26 mouse cellular contexts compared by ENCODE assay signal in genomic region chr10:108822273-108822672, GRCm38 (mm10).
DNase-seq lines count a peak whose midpoint lies in the region; ATAC-seq and TF ChIP-seq lines count a peak whose summit lies in the region.
"Had no signal": no experiment of that assay in that cellular context is flagged by ENCODE, and none has a peak within 500 bp of the region (broad histone marks: within the 10 kb centered on the region; RNA-seq: fewer than 3 reads in every experiment).

No protein-coding gene starts in this region.

- H3K27ac ChIP-seq in hindbrain, embryonic 16.5 days (ENCODE audit: low read depth, low read length): no peak overlapping the region
- no peak overlapping the region for H3K27ac ChIP-seq in hindbrain, embryonic 12.5 days
- H3K27ac ChIP-seq in midbrain, postnatal 0 days (ENCODE audit: low read depth, low read length): no peak overlapping the region
- no peak overlapping the region for H3K27ac ChIP-seq in midbrain, embryonic 13.5 days
- H3K27ac ChIP-seq in heart, embryonic 11.5 days (ENCODE audit: low read depth, low read length): no peak overlapping the region
- H3K27ac ChIP-seq: forebrain, embryonic 13.5 days; heart, embryonic 15.5 days; hindbrain, embryonic 15.5 days; intestine, embryonic 15.5 days; liver, embryonic 12.5 days; neural tube, embryonic 15.5 days had no signal

- no peaks in the 10 kb centered on the region for H3K4me1 ChIP-seq in hindbrain, embryonic 16.5 days (ENCODE audit: control insufficient read depth, insufficient read depth, low read depth, low read length)
- H3K4me1 ChIP-seq in hindbrain, embryonic 12.5 days: no peaks in the 10 kb centered on the region
- no peaks in the 10 kb centered on the region for H3K4me1 ChIP-seq in midbrain, postnatal 0 days (ENCODE audit: insufficient read depth, low read length)
- H3K4me1 ChIP-seq in midbrain, embryonic 13.5 days (replicated peaks): no peaks in the 10 kb centered on the region
- no peaks in the 10 kb centered on the region for H3K4me1 ChIP-seq in heart, embryonic 11.5 days (ENCODE audit: control insufficient read depth, insufficient read depth, low read length)
- H3K4me1 ChIP-seq: forebrain, embryonic 13.5 days; heart, embryonic 15.5 days; hindbrain, embryonic 15.5 days; intestine, embryonic 15.5 days; liver, embryonic 12.5 days; megakaryocyte, embryonic 14.5 days; neural tube, embryonic 15.5 days had no signal

- ATAC-seq in hindbrain, embryonic 16.5 days: 0 out of 2 replicates have a peak, but pooled peaks have one; percentile 24
- ATAC-seq in hindbrain, embryonic 12.5 days (ENCODE audit: low FRiP score): no peak
- ATAC-seq in midbrain, postnatal 0 days (ENCODE audit: low FRiP score): no peak
- no peak for ATAC-seq in midbrain, embryonic 13.5 days
- no peak for ATAC-seq in heart, embryonic 11.5 days (replicated peaks; ENCODE audit: insufficient number of reproducible peaks, low FRiP score, low TSS enrichment)
- ATAC-seq: CD4-positive, CD25-positive, alpha-beta regulatory T cell, adult 4 months; forebrain, embryonic 13.5 days; intestine, embryonic 15.5 days; liver, embryonic 12.5 days; lung, postnatal 0 days had no signal

- H3K9me3 ChIP-seq in hindbrain, embryonic 16.5 days (ENCODE audit: control insufficient read depth, low read length): no peaks in the 10 kb centered on the region
- H3K9me3 ChIP-seq in hindbrain, embryonic 12.5 days (replicated peaks): no peaks in the 10 kb centered on the region
- H3K9me3 ChIP-seq in midbrain, postnatal 0 days (ENCODE audit: low read length): no peaks in the 10 kb centered on the region
- no peaks in the 10 kb centered on the region for H3K9me3 ChIP-seq in midbrain, embryonic 13.5 days
- no peaks in the 10 kb centered on the region for H3K9me3 ChIP-seq in heart, embryonic 11.5 days (replicated peaks; ENCODE audit: control insufficient read depth, low read length)
- H3K9me3 ChIP-seq: forebrain, embryonic 13.5 days; heart, embryonic 15.5 days; hindbrain, embryonic 15.5 days; intestine, embryonic 15.5 days; neural tube, embryonic 15.5 days had no signal

- DNase-seq in midbrain, postnatal 0 days (ENCODE audit: low spot score): peak; percentile 17
- DNase-seq in cerebellum, adult 9-10 months: peak; percentile 61
- no peak for DNase-seq in urinary bladder, postnatal 10 days (ENCODE audit: low spot score)
- DNase-seq: adrenal gland, postnatal 14 days; gastrocnemius, postnatal 10 days; kidney, adult 2 months; kidney, postnatal 36 days; lung, adult 18-20 months; lung, postnatal 4 days; midbrain, embryonic 14.5 days; retina, postnatal 1 day; right cerebral cortex, postnatal 14 days; thymus, postnatal 25 days had no signal

- H3K4me2 ChIP-seq in hindbrain, embryonic 16.5 days (ENCODE audit: low read length): no peak overlapping the region
- H3K4me2 ChIP-seq in hindbrain, embryonic 12.5 days (replicated peaks): no peak overlapping the region
- no peak overlapping the region for H3K4me2 ChIP-seq in midbrain, postnatal 0 days (ENCODE audit: low read depth, low read length, poor library complexity, severe bottlenecking)
- H3K4me2 ChIP-seq in midbrain, embryonic 13.5 days (replicated peaks): no peak overlapping the region
- no peak overlapping the region for H3K4me2 ChIP-seq in heart, embryonic 11.5 days
- H3K4me2 ChIP-seq: forebrain, embryonic 13.5 days; heart, embryonic 15.5 days; hindbrain, embryonic 15.5 days; intestine, embryonic 15.5 days; liver, embryonic 12.5 days; neural tube, embryonic 15.5 days had no signal

- H3K4me3 ChIP-seq in hindbrain, embryonic 16.5 days (ENCODE audit: low read length): no peak overlapping the region
- no peak overlapping the region for H3K4me3 ChIP-seq in hindbrain, embryonic 12.5 days
- no peak overlapping the region for H3K4me3 ChIP-seq in midbrain, postnatal 0 days (ENCODE audit: low read depth, low read length)
- no peak overlapping the region for H3K4me3 ChIP-seq in midbrain, embryonic 13.5 days (replicated peaks)
- no peak overlapping the region for H3K4me3 ChIP-seq in heart, embryonic 11.5 days (ENCODE audit: low read depth, low read length)
- H3K4me3 ChIP-seq: forebrain, embryonic 13.5 days; heart, embryonic 15.5 days; hindbrain, embryonic 15.5 days; intestine, embryonic 15.5 days; liver, embryonic 12.5 days; megakaryocyte, embryonic 14.5 days; neural tube, embryonic 15.5 days had no signal

- TF ChIP-seq CTCF in midbrain, postnatal 0 days (IDR thresholded peaks at IDR 0.05): no peak

- H3K9ac ChIP-seq in hindbrain, embryonic 16.5 days (ENCODE audit: low read depth, low read length): no peak overlapping the region
- no peak overlapping the region for H3K9ac ChIP-seq in hindbrain, embryonic 12.5 days
- H3K9ac ChIP-seq in midbrain, postnatal 0 days (replicated peaks; ENCODE audit: low read length, poor library complexity, severe bottlenecking): no peak overlapping the region
- H3K9ac ChIP-seq in midbrain, embryonic 13.5 days (replicated peaks): no peak overlapping the region
- no peak overlapping the region for H3K9ac ChIP-seq in heart, embryonic 11.5 days (ENCODE audit: low read depth, low read length)
- H3K9ac ChIP-seq: forebrain, embryonic 13.5 days; heart, embryonic 15.5 days; hindbrain, embryonic 15.5 days; intestine, embryonic 15.5 days; liver, embryonic 12.5 days; neural tube, embryonic 15.5 days had no signal

- WGBS in hindbrain, embryonic 16.5 days: 67% methylated on average over 6 of the region's 6 CpGs
- WGBS in hindbrain, embryonic 12.5 days: 74% methylated on average over 6 of the region's 6 CpGs
- 91% methylated on average over 6 of the region's 6 CpGs for WGBS in midbrain, postnatal 0 days
- WGBS in midbrain, embryonic 13.5 days: 88% methylated on average over 6 of the region's 6 CpGs
- WGBS in heart, embryonic 11.5 days (ENCODE audit: insufficient replicate concordance): 91% methylated on average over 6 of the region's 6 CpGs

- no peaks in the 10 kb centered on the region for H3K36me3 ChIP-seq in hindbrain, embryonic 16.5 days (ENCODE audit: control insufficient read depth, insufficient read depth, low read length)
- H3K36me3 ChIP-seq in hindbrain, embryonic 12.5 days: no peaks in the 10 kb centered on the region
- no peaks in the 10 kb centered on the region for H3K36me3 ChIP-seq in midbrain, postnatal 0 days (ENCODE audit: insufficient read depth, low read length)
- H3K36me3 ChIP-seq in midbrain, embryonic 13.5 days: no peaks in the 10 kb centered on the region
- no peaks in the 10 kb centered on the region for H3K36me3 ChIP-seq in heart, embryonic 11.5 days (ENCODE audit: control insufficient read depth, insufficient read depth, low read length)
- H3K36me3 ChIP-seq: heart, embryonic 15.5 days; hindbrain, embryonic 15.5 days; intestine, embryonic 15.5 days; liver, embryonic 12.5 days; neural tube, embryonic 15.5 days had no signal

- H3K27me3 ChIP-seq in hindbrain, embryonic 16.5 days (replicated peaks; ENCODE audit: control insufficient read depth, insufficient read depth, low read length): no peaks in the 10 kb centered on the region
- H3K27me3 ChIP-seq in hindbrain, embryonic 12.5 days: no peaks in the 10 kb centered on the region
- no peaks in the 10 kb centered on the region for H3K27me3 ChIP-seq in midbrain, postnatal 0 days (ENCODE audit: insufficient read depth, low read length)
- H3K27me3 ChIP-seq in midbrain, embryonic 13.5 days: no peaks in the 10 kb centered on the region
- H3K27me3 ChIP-seq in heart, embryonic 11.5 days (ENCODE audit: control insufficient read depth, insufficient read depth, low read length): no peaks in the 10 kb centered on the region
- H3K27me3 ChIP-seq: forebrain, embryonic 13.5 days; heart, embryonic 15.5 days; hindbrain, embryonic 15.5 days; intestine, embryonic 15.5 days; liver, embryonic 12.5 days; megakaryocyte, embryonic 14.5 days; neural tube, embryonic 15.5 days had no signal
